Mouse (Mus musculus) heart, embryonic 14.5 days (tissue): ENCODE results near the gene Zfp583. TPM values are rescaled to one million over a fixed set of nuclear protein-coding genes. Genes with fewer than 3 reads are reported as not detected.
A peak's percentile ranks its signal among the peaks of the same experiment; 100 is the strongest.
"Not testable (repeated sequence)": the region's sequence is repeated elsewhere in the genome, so short reads cannot be mapped to it uniquely, and the experiment has no call there.

Experiments
- ATAC-seq: fragments of 200-750 bp; cut with Nextera tagmentation; 2 replicates; pipeline ENCODE4 v1.8.0; 2017; ENCODE audit warnings: low read depth, moderate TSS enrichment; ENCODE audit not compliant: insufficient number of reproducible peaks, insufficient read depth, low FRiP score
- H3K27ac ChIP-seq, 2 experiments: fragments of 200-500 bp in 1 of 2; fragments of 300-500 bp in 1 of 2; sonication (generic) in 1 of 2; replicated peaks in 1 of 2; 2 replicates each; pipeline ENCODE4 v1.5.1; 2012 to 2014; ENCODE audit warnings: low read depth in 2 of 2, low read length in 2 of 2, control low read depth in 1 of 2, mild to moderate bottlenecking in 1 of 2, mixed read lengths in 1 of 2; ENCODE audit not compliant: control insufficient read depth in 1 of 2, insufficient read depth in 1 of 2
- H3K27me3 ChIP-seq: fragments of 300-500 bp; sonication (generic); 2 replicates; pipeline ENCODE4 v1.6.1; 2014; ENCODE audit warnings: mild to moderate bottlenecking, low read length, control low read depth; ENCODE audit not compliant: control insufficient read depth, insufficient read depth
- H3K36me3 ChIP-seq: fragments of 300-500 bp; sonication (generic); 2 replicates; pipeline ENCODE4 v1.6.1; 2014; ENCODE audit warnings: mild to moderate bottlenecking, control low read depth, low read length, mixed read lengths; ENCODE audit not compliant: control insufficient read depth, insufficient read depth
- H3K4me1 ChIP-seq, 2 experiments: fragments of 200-500 bp in 1 of 2; fragments of 300-500 bp in 1 of 2; sonication (generic) in 1 of 2; 2 replicates each; pipeline ENCODE4 v1.6.1; 2012 to 2014; ENCODE audit warnings: low read length in 2 of 2, control low read depth in 1 of 2, mixed read lengths in 1 of 2; ENCODE audit not compliant: control insufficient read depth in 2 of 2, insufficient read depth in 2 of 2
- H3K4me2 ChIP-seq: fragments of 300-500 bp; sonication (generic); 2 replicates; pipeline ENCODE4 v1.6.1; 2014; ENCODE audit warnings: mild to moderate bottlenecking, low read length
- H3K4me3 ChIP-seq, 2 experiments: fragments of 200-500 bp in 1 of 2; fragments of 300-500 bp in 1 of 2; sonication (generic) in 1 of 2; 2 replicates each; pipeline ENCODE4 v1.5.1; 2012 to 2014; ENCODE audit warnings: low read length in 2 of 2, mild to moderate bottlenecking in 2 of 2, control low read depth in 1 of 2, low read depth in 1 of 2, moderate library complexity in 1 of 2; ENCODE audit not compliant: control insufficient read depth in 1 of 2, insufficient read depth in 1 of 2
- H3K9ac ChIP-seq: fragments of 300-500 bp; sonication (generic); 2 replicates; pipeline ENCODE4 v1.6.1; 2014; ENCODE audit warnings: mild to moderate bottlenecking, low read length
- H3K9me3 ChIP-seq: fragments of 300-500 bp; sonication (generic); 2 replicates; pipeline ENCODE4 v1.6.1; 2016; ENCODE audit warnings: low read length, control low read depth; ENCODE audit not compliant: control insufficient read depth
- WGBS: fragments of 180-500 bp; shearing (Covaris S2); extraction: QIAGEN DNeasy Blood & Tissue Kit; methylation state at CpG from one replicate; pipeline ENCODE4 v1.1.7; 2014; 5-methylcytosine and 5-hydroxymethylcytosine counted together
- polyA plus RNA-seq: library from polyadenylated mRNA; unstranded; fragments of >200 nt; fragmentation: Nextera tagmentation; extraction: Ambion mirVana; gene quantifications from 2 replicates; pipeline ENCODE4 v1.2.1, GENCODE M21; 2014

The Zfp583 gene
- polyA plus RNA-seq: 4.0 and 6.0 TPM in 2 replicates

DNA sequence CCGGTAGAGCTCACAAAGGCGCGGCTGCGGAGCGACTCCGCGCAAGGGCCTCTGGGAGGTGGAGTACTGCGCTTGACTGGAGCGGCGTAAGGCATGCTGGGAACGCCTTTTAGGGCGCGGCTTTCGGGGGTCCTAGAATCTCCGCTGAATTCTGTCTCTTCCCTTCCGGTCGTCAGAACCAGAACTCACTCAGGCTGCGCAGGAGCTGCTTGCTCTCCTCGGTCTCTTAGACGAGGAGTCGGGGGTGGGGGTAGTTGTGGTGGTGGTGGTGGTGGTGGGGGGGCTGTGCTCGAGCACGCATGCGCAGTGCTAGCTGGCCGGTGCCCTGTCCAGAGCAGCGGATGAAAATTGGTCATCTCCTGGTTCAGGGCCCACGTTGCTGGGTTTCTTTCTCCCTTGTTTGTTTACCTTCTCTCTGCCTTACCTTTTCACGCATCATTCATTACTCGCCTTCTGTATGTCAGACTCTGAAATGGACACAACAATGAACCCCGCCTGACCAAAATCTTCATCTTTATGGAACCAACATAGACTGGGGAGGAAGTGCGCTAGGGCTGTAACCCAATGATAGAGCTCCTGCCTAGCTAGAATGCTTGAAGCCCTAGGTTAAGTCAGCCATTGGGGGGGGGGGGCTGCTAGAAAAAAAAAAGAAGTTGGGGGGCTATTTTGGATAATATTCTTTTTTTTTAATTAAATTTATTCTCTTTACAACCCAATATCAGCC lies at the start of gene Zfp583:
TSS of gene Zfp583 (minus strand) at position 53 of the 724 bp plus-strand sequence.
- peak within 1 kb of the TSS; percentile 67 to 71 for H3K27ac ChIP-seq
- no peaks in the 10 kb centered on the region for H3K27me3 ChIP-seq
- H3K9ac ChIP-seq: peak within 1 kb of the TSS; percentile 83
- H3K36me3 ChIP-seq: peaks cover 13% of the 10 kb centered on the region
- H3K4me1 ChIP-seq: 0 out of 4 replicates have a peak, but pooled peaks cover 0 to 10% of the 10 kb centered on the region in 2 experiments
- H3K4me2 ChIP-seq: peak within 1 kb of the TSS; percentile 73
- peak within 1 kb of the TSS; percentile 56 to 70 for H3K4me3 ChIP-seq
- 4% methylated on average over 31 of the region's 31 CpGs for WGBS
- ATAC-seq: peak; percentile 89
- no peaks in the 10 kb centered on the region for H3K9me3 ChIP-seq

DNA sequence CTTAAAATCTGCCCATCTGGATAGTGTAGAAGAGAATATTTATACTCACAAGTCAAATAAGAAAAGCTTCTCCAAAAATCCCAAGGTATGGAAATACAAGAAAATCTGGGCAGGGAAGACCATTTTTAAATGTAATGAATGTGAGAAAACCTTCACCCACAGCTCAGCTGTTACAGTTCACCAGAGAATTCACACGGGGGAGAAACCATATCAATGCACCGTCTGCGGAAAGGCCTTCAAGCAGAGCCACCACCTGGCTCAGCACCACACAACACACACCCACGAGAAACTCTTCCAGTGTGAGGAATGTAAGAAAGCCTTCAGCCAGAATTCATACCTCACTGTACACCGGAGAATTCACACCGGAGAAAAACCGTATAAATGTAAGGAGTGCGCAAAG lies 47.4 kb upstream of the Zfp583 start:
- Histone ChIP-seq H3K36me3 (no peaks in the 10 kb centered on the region), H3K4me1 (peaks cover 4 to 7% of the 10 kb centered on the region in 2 experiments; a peak in 3 of 4 replicates), H3K4me2 (no peak overlapping the region), H3K4me3 (no peak overlapping the region), H3K9me3 (no peaks in the 10 kb centered on the region), H3K9ac (no peak overlapping the region), H3K27ac (no peak overlapping the region), H3K27me3 (no peaks in the 10 kb centered on the region)
- WGBS: 78% methylated on average over 8 of the region's 8 CpGs
- no peak for ATAC-seq

DNA sequence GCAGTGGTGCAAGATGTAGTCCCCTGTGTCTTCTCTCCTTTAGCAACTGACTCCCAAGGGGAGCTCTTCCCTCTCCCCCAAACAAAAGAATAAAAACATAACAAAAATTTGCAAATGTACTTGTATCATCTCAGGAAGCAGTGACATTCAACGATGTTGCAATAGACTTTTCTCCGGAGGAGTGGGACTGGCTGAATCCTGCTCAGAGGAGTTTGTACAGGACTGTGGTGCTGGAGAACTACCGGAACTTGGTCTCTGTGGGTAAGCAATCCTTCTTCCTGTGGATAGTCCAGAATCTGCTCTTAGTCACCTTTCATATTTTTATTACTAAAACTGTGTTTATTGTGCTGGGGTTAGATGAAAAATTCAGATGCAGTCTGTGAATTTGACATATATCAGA lies 41.9 kb upstream of the Zfp583 start:
- no peak overlapping the region for H3K4me3 ChIP-seq
- H3K27me3 ChIP-seq: no peaks in the 10 kb centered on the region
- no peaks in the 10 kb centered on the region for H3K4me1 ChIP-seq
- H3K9ac ChIP-seq: no peak overlapping the region
- no peak for ATAC-seq
- no peaks in the 10 kb centered on the region for H3K9me3 ChIP-seq
- WGBS: 83% methylated on average over 3 of the region's 3 CpGs
- H3K27ac ChIP-seq: no peak overlapping the region
- no peak overlapping the region for H3K4me2 ChIP-seq
- H3K36me3 ChIP-seq: no peaks in the 10 kb centered on the region

DNA sequence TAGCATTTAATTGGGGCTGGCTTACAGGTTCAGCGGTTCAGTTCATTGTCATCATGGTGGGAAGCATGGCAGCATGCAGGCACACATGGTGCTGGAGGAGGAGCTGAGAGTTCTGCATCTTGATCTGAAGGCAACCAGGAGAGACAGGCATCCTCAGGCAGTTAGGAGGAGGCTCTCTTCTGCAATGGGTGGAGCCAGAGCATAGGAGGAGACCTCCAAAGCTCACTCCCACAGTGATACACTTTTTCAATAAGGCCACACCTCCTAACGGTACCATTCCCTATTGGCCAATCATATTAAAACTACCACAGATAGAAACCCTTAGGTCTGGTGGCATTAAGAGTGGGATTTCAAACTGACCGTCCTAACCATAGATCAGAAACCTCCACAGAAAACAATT lies 38.4 kb upstream of the Zfp583 start:
- Histone ChIP-seq H3K4me2 (no peak overlapping the region), H3K27me3 (no peaks in the 10 kb centered on the region), H3K36me3 (no peaks in the 10 kb centered on the region), H3K4me1 (no peaks in the 10 kb centered on the region), H3K4me3 (no peak overlapping the region), H3K9me3 (no peaks in the 10 kb centered on the region), H3K27ac (no peak overlapping the region), H3K9ac (no peak overlapping the region)
- WGBS: 80% methylated on average over 3 of the region's 3 CpGs
- ATAC-seq: no peak

DNA sequence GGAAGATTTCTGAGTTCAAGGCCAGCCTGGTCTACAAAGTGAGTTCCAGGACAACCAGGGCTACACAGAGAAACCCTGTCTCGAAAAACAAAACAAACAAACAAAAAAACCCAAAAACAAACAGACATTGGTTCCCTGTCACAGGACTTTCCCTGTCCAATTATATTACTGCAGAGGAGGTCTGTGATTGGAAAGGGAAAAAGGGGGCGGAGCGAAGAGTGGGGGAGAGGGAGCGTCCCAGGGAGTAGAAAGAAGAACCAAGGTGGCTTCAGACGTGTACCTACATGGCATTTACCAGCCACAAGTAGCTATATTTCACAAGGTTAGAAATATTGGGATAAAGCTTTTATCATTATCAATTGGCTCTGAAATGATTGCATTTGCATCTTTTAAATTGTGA lies 37.1 kb upstream of the Zfp583 start:
- not testable (repeated sequence) for H3K27me3 ChIP-seq, H3K4me3 ChIP-seq, H3K4me1 ChIP-seq, ATAC-seq, H3K9me3 ChIP-seq, H3K4me2 ChIP-seq, H3K36me3 ChIP-seq, H3K9ac ChIP-seq, H3K27ac ChIP-seq
- WGBS: 83% methylated on average over 5 of the region's 5 CpGs

DNA sequence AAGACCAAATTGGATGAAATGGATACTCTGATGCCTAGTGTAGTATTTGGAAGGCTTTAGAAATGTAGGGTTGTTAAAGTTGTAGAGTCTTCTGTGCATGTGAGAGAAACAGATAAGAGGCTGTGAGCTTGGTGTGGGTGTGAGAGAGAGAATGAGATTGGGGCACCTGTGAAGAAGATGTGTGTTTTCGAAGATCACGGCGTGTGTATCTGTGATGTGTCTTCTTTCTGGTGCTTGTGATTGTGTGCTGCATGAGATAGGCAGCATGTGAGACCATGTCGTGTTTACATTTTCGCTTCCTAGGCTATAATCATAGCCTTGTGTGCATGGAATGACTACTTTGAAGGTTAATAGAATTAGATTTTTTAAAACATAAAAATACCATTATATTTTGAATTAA lies 36.1 kb upstream of the Zfp583 start:
- H3K4me2 ChIP-seq: no peak overlapping the region
- H3K36me3 ChIP-seq: no peaks in the 10 kb centered on the region
- H3K27me3 ChIP-seq: no peaks in the 10 kb centered on the region
- H3K9ac ChIP-seq: no peak overlapping the region
- H3K4me3 ChIP-seq: no peak overlapping the region
- 86% methylated on average over 5 of the region's 5 CpGs for WGBS
- no peak overlapping the region for H3K27ac ChIP-seq
- H3K4me1 ChIP-seq: peaks cover 0 to 6% of the 10 kb centered on the region in 2 experiments; a peak in 3 of 4 replicates
- no peak for ATAC-seq
- H3K9me3 ChIP-seq: no peaks in the 10 kb centered on the region

DNA sequence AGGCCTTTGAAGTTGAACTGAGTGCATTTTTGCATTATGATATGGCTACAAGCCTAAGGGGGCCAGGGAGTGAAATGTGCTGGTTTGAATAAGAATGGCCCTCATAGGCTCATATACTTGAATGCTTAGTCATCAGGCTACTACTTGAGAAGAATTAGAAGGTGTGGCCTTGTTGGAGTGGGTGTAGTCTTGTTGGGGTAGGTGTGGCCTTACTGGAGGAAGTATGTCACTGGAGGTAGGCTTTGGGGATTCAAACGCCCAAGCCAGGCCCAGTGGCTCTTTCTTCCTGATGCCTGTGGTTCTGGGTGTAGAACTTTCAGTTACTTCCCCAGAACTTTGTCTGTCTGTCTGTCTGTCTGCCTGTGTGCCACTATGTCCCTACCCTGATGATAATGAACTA lies 33.7 kb upstream of the Zfp583 start:
- H3K36me3 ChIP-seq: no peaks in the 10 kb centered on the region
- H3K9ac ChIP-seq: no peak overlapping the region
- ATAC-seq: no peak
- H3K4me3 ChIP-seq: no peak overlapping the region
- peaks cover 0 to 6% of the 10 kb centered on the region in 2 experiments; a peak in 3 of 4 replicates for H3K4me1 ChIP-seq
- 72% methylated on average over 1 of the region's 1 CpGs for WGBS
- H3K27ac ChIP-seq: no peak overlapping the region
- no peaks in the 10 kb centered on the region for H3K27me3 ChIP-seq
- no peaks in the 10 kb centered on the region for H3K9me3 ChIP-seq
- no peak overlapping the region for H3K4me2 ChIP-seq
